Mouse (Mus musculus) forebrain, embryonic 10.5 days (tissue): ENCODE measurements around the gene Cdk17. TPM values are rescaled to one million over a fixed set of nuclear protein-coding genes. Genes with fewer than 3 reads are reported as not detected.
A peak's percentile ranks its signal among the peaks of the same experiment; 100 is the strongest.

Experiments used
- microRNA counts: library from miRNA; unstranded; fragments of <30 nt; microRNA quantifications from one replicate; lab custom pipeline; 2017
- microRNA-seq: library from miRNA; unstranded; fragments of <30 nt; microRNA quantifications from one replicate; pipeline ENCODE4, GENCODE M21; 2017
- polyA plus RNA-seq: library from polyadenylated mRNA; unstranded; fragments of >200 nt; fragmentation: Nextera tagmentation; extraction: Ambion mirVana; gene quantifications from 2 replicates; pipeline ENCODE4 v1.2.1, GENCODE M21; 2016

Gene Cdk17
- polyA plus RNA-seq, 1 experiment from 2014 or later = 17.6 TPM

MicroRNA genes within 50 kb of the gene (microRNA counts, 519-probe panel; counts per million panel counts)
- 341 counts per million, percentile 65 among the panel's probes with 10 or more counts for microRNA mmu-miR-1931 (lab: Ali Mortazavi, UCI)

Small RNA genes within 50 kb of the gene (microRNA-seq; reads per million reads assigned to microRNA genes)
- 1.2 reads per million for gene Mir1931

Other genes starting within 250 kb of the Cdk17 start
- gene Cfap54, start 79.3 kb upstream of the Cdk17 start, polyA plus RNA-seq = 1.1 and 1.3 TPM in 2 replicates
- gene Elk3, start 150.3 kb downstream of the Cdk17 start, polyA plus RNA-seq = 13.1 and 14.5 TPM in 2 replicates